ENCODE assay signal across 22 mouse cellular contexts in the genomic region with DNA sequence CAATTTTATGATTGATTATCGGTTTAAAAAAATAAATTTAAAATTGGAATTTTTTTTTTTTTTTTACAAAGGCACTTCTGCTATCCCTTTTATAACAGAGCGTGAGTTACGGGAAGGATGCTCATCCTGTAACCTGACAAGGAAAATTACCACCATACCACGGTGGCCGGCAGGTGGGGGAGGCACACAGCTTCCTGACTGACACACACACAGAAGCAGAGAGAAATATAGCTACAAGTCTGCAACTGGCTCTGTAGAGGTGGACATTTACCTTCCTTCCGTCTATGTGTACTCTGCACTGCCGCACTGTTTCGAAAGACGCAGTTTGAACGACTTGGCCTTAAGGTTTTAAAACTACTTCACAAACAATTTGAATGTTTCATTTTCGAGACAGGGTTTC. TPM values are rescaled to one million over a fixed set of nuclear protein-coding genes. Genes with fewer than 3 reads are reported as not detected.
DNase-seq lines count a peak whose midpoint lies in the region; ATAC-seq and TF ChIP-seq lines count a peak whose summit lies in the region.
"Had no signal": no experiment of that assay in that cellular context is flagged by ENCODE, and none has a peak within 500 bp of the region (broad histone marks: within the 10 kb centered on the region; RNA-seq: fewer than 3 reads in every experiment).

No protein-coding gene starts in this region.

- intact Hi-C loops in heart, postnatal 25 days (cut with DNase I) = no loop called here

- H3K4me3 ChIP-seq in kidney, adult 2 months (ENCODE audit: insufficient read depth, low read depth, low read length) = no peak overlapping the region
- H3K4me3 ChIP-seq in kidney, embryonic 14.5 days (ENCODE audit: low read length) = no peak overlapping the region
- no peak overlapping the region for H3K4me3 ChIP-seq in neural tube, embryonic 12.5 days
- no peak overlapping the region for H3K4me3 ChIP-seq in neural tube, embryonic 15.5 days (replicated peaks)
- no peak overlapping the region for H3K4me3 ChIP-seq in liver, embryonic 14.5 days (ENCODE audit: insufficient read depth in 1 of 2, low read depth in 2 of 2, low read length in 2 of 2)
- H3K4me3 ChIP-seq: embryonic facial prominence, embryonic 13.5 days; forebrain, embryonic 10.5 days; gastrocnemius, adult 2 months; heart, embryonic 12.5 days had no signal

- no peak overlapping the region for H3K4me2 ChIP-seq in kidney, embryonic 14.5 days (replicated peaks; ENCODE audit: low read depth, low read length)
- peak overlapping the region; percentile 21; the same call in 1 of the 2 replicates for H3K4me2 ChIP-seq in neural tube, embryonic 12.5 days (replicated peaks)
- H3K4me2 ChIP-seq in neural tube, embryonic 15.5 days = no peak overlapping the region
- H3K4me2 ChIP-seq in liver, embryonic 14.5 days (ENCODE audit: low read depth) = peak overlapping the region; percentile 40
- H3K4me2 ChIP-seq: embryonic facial prominence, embryonic 13.5 days; heart, embryonic 12.5 days had no signal

- no peak for ATAC-seq in kidney, embryonic 14.5 days (ENCODE audit: low FRiP score, low TSS enrichment)
- no peak for ATAC-seq in neural tube, embryonic 12.5 days (ENCODE audit: low FRiP score, low read depth)
- no peak for ATAC-seq in neural tube, embryonic 15.5 days (ENCODE audit: low FRiP score)
- no peak for ATAC-seq in liver, embryonic 14.5 days (ENCODE audit: insufficient read depth)
- ATAC-seq: activated CD4-positive, CD25-positive, alpha-beta regulatory T cell, adult 4 months; forebrain, embryonic 14.5 days; Patski had no signal

- H3K9me3 ChIP-seq in kidney, embryonic 14.5 days (ENCODE audit: control insufficient read depth, low read length) = no peaks in the 10 kb centered on the region
- no peaks in the 10 kb centered on the region for H3K9me3 ChIP-seq in neural tube, embryonic 12.5 days
- H3K9me3 ChIP-seq in neural tube, embryonic 15.5 days (replicated peaks) = no peaks in the 10 kb centered on the region
- H3K9me3 ChIP-seq in liver, embryonic 14.5 days (ENCODE audit: control insufficient read depth, low read length) = no peaks in the 10 kb centered on the region
- H3K9me3 ChIP-seq: embryonic facial prominence, embryonic 13.5 days; forebrain, embryonic 10.5 days; heart, embryonic 12.5 days had no signal

- no peak overlapping the region for H3K9ac ChIP-seq in kidney, embryonic 14.5 days (ENCODE audit: low read depth, low read length)
- no peak overlapping the region for H3K9ac ChIP-seq in neural tube, embryonic 12.5 days
- no peak overlapping the region for H3K9ac ChIP-seq in neural tube, embryonic 15.5 days (replicated peaks)
- H3K9ac ChIP-seq in liver, embryonic 14.5 days (replicated peaks) = peak overlapping the region; percentile 23; the same call in 1 of the 2 replicates
- H3K9ac ChIP-seq: embryonic facial prominence, embryonic 13.5 days; heart, embryonic 12.5 days had no signal

- TF ChIP-seq EP300 in liver, embryonic 14.5 days (IDR thresholded peaks at IDR 0.05; ENCODE audit: low read depth) = no peak

- peak overlapping the region; percentile 57; the same call in 1 of the 2 replicates for H3K27ac ChIP-seq in kidney, adult 2 months (ENCODE audit: insufficient read depth, low read depth, low read length)
- no peak overlapping the region for H3K27ac ChIP-seq in kidney, embryonic 14.5 days (ENCODE audit: low read depth, low read length)
- no peak overlapping the region for H3K27ac ChIP-seq in neural tube, embryonic 12.5 days
- no peak overlapping the region for H3K27ac ChIP-seq in neural tube, embryonic 15.5 days (replicated peaks)
- peak overlapping the region; percentile 42 for H3K27ac ChIP-seq in liver, embryonic 14.5 days
- H3K27ac ChIP-seq: embryonic facial prominence, embryonic 13.5 days; forebrain, embryonic 10.5 days; gastrocnemius, adult 2 months had no signal

- H3K4me1 ChIP-seq in kidney, adult 2 months (ENCODE audit: control insufficient read depth, insufficient read depth, low read length) = peaks cover 49% of the 10 kb centered on the region
- H3K4me1 ChIP-seq in kidney, embryonic 14.5 days (ENCODE audit: control insufficient read depth, insufficient read depth, low read length) = peaks cover 18% of the 10 kb centered on the region
- H3K4me1 ChIP-seq in neural tube, embryonic 12.5 days = peaks cover 18% of the 10 kb centered on the region; the same call in 1 of the 2 replicates
- peaks cover 25% of the 10 kb centered on the region for H3K4me1 ChIP-seq in neural tube, embryonic 15.5 days
- H3K4me1 ChIP-seq in liver, embryonic 14.5 days (replicated peaks; ENCODE audit: control insufficient read depth in 2 of 2, insufficient read depth in 2 of 2, low read length in 1 of 2) = peaks cover 79 to 82% of the 10 kb centered on the region in 2 experiments

- no peaks in the 10 kb centered on the region for H3K27me3 ChIP-seq in kidney, adult 2 months (replicated peaks; ENCODE audit: control insufficient read depth, insufficient read depth, low read length)
- H3K27me3 ChIP-seq in kidney, embryonic 14.5 days (ENCODE audit: control insufficient read depth, insufficient read depth, low read length) = no peaks in the 10 kb centered on the region
- H3K27me3 ChIP-seq in neural tube, embryonic 12.5 days (replicated peaks) = no peaks in the 10 kb centered on the region
- no peaks in the 10 kb centered on the region for H3K27me3 ChIP-seq in neural tube, embryonic 15.5 days (replicated peaks)
- no peaks in the 10 kb centered on the region for H3K27me3 ChIP-seq in liver, embryonic 14.5 days (ENCODE audit: control insufficient read depth, insufficient read depth, low read length)
- H3K27me3 ChIP-seq: embryonic facial prominence, embryonic 13.5 days; heart, embryonic 12.5 days; Patski had no signal

- TF ChIP-seq CTCF in kidney, adult 2 months (conservative IDR thresholded peaks at IDR 0.05; ENCODE audit: insufficient read depth, insufficient read length, low read depth, low read length) = no peak
- no peak for TF ChIP-seq CTCF in liver, embryonic 14.5 days (IDR thresholded peaks at IDR 0.05; ENCODE audit: low read depth)

- H3K36me3 ChIP-seq in kidney, adult 2 months (ENCODE audit: control insufficient read depth, insufficient read depth, low read length) = no peaks in the 10 kb centered on the region
- no peaks in the 10 kb centered on the region for H3K36me3 ChIP-seq in kidney, embryonic 14.5 days (ENCODE audit: control insufficient read depth, insufficient read depth, low read length)
- H3K36me3 ChIP-seq in neural tube, embryonic 12.5 days = no peaks in the 10 kb centered on the region
- H3K36me3 ChIP-seq in neural tube, embryonic 15.5 days = no peaks in the 10 kb centered on the region
- peaks cover 5% of the 10 kb centered on the region; the same call in 1 of the 2 replicates for H3K36me3 ChIP-seq in liver, embryonic 14.5 days (replicated peaks; ENCODE audit: control insufficient read depth, insufficient read depth, low read depth)
- H3K36me3 ChIP-seq: embryonic facial prominence, embryonic 13.5 days; forebrain, embryonic 10.5 days; heart, embryonic 12.5 days had no signal

- no peak for TF ChIP-seq POLR2A in kidney, adult 2 months (IDR thresholded peaks at IDR 0.05; ENCODE audit: low read depth, low read length)

- WGBS in kidney, adult 2 months = 77% methylated on average over 11 of the region's 11 CpGs
- WGBS in kidney, embryonic 14.5 days = 79% methylated on average over 11 of the region's 11 CpGs
- WGBS in neural tube, embryonic 12.5 days = 88% methylated on average over 11 of the region's 11 CpGs
- WGBS in neural tube, embryonic 15.5 days = 84% methylated on average over 11 of the region's 11 CpGs
- WGBS in liver, embryonic 14.5 days (ENCODE audit: insufficient replicate concordance) = 74% methylated on average over 11 of the region's 11 CpGs

- no peak for DNase-seq in kidney, adult 2 months
- no peak for DNase-seq in liver, embryonic 14.5 days (ENCODE audit: low read depth in 3 of 3, low spot score in 3 of 3)
- DNase-seq in urinary bladder, postnatal 25 days (ENCODE audit: low spot score) = no peak
- no peak for DNase-seq in heart, postnatal 25 days (ENCODE audit: low spot score)
- DNase-seq: adrenal gland, postnatal 14 days; cerebellum, adult 11-12 months; cerebellum, adult 9-11 months; cerebellum, postnatal 36 days; gastrocnemius, adult 2 months; gastrocnemius, postnatal 25 days; heart, postnatal 36 days had no signal

RNA-seq across cellular contexts. Expression of a gene that starts 18.9 kb away (rescaled TPM):
- 15.3 and 19.4 TPM in 2 replicates for polyA plus RNA-seq in kidney, adult 2 months (2012; rRNA removed)
- polyA plus RNA-seq in kidney, embryonic 14.5 days (2014; fragmentation: Nextera tagmentation; extraction: Ambion mirVana) = 13.1 and 23.5 TPM in 2 replicates
- 8.1 and 10.7 TPM in 2 replicates for polyA plus RNA-seq in neural tube, embryonic 12.5 days (2016; fragmentation: Nextera tagmentation; extraction: Ambion mirVana)
- 3.8 and 6.9 TPM in 2 replicates for polyA plus RNA-seq in neural tube, embryonic 15.5 days (2015; fragmentation: Nextera tagmentation; extraction: Ambion mirVana)
- polyA plus RNA-seq in liver, embryonic 14.5 days (2012; rRNA removed) = 12.6 and 12.9 TPM in 2 replicates
- polyA plus RNA-seq in liver, embryonic 14.5 days (2014; fragmentation: Nextera tagmentation; extraction: Ambion mirVana) = 19.0 and 20.6 TPM in 2 replicates
- total RNA-seq in heart, postnatal 25 days (2021) = 1 to 10 TPM; 3.8 to 4.2 TPM

RNA-seq across cellular contexts. Expression of a gene that starts 38.3 kb away (rescaled TPM):
- 13.7 and 15.7 TPM in 2 replicates for polyA plus RNA-seq in kidney, adult 2 months (2012; rRNA removed)
- 8.8 and 11.5 TPM in 2 replicates for polyA plus RNA-seq in kidney, embryonic 14.5 days (2014; fragmentation: Nextera tagmentation; extraction: Ambion mirVana)
- polyA plus RNA-seq in neural tube, embryonic 12.5 days (2016; fragmentation: Nextera tagmentation; extraction: Ambion mirVana) = 12.6 and 13.5 TPM in 2 replicates
- polyA plus RNA-seq in neural tube, embryonic 15.5 days (2015; fragmentation: Nextera tagmentation; extraction: Ambion mirVana) = 10.9 and 11.3 TPM in 2 replicates
- 2.8 and 3.5 TPM in 2 replicates for polyA plus RNA-seq in liver, embryonic 14.5 days (2012; rRNA removed)
- 5.8 and 6.8 TPM in 2 replicates for polyA plus RNA-seq in liver, embryonic 14.5 days (2014; fragmentation: Nextera tagmentation; extraction: Ambion mirVana)
- 1 to 10 TPM; 8.0 to 9.3 TPM for total RNA-seq in heart, postnatal 25 days (2021)

RNA-seq across cellular contexts. Expression of a gene that starts 39.8 kb away (rescaled TPM):
- polyA plus RNA-seq in kidney, adult 2 months (2012; rRNA removed) = 0.13 and 0.19 TPM in 2 replicates
- 0.19 and 0.23 TPM in 2 replicates for polyA plus RNA-seq in kidney, embryonic 14.5 days (2014; fragmentation: Nextera tagmentation; extraction: Ambion mirVana)
- 0.39 and 0.54 TPM in 2 replicates for polyA plus RNA-seq in neural tube, embryonic 12.5 days (2016; fragmentation: Nextera tagmentation; extraction: Ambion mirVana)
- polyA plus RNA-seq in neural tube, embryonic 15.5 days (2015; fragmentation: Nextera tagmentation; extraction: Ambion mirVana) = 0.67 and 0.93 TPM in 2 replicates
- polyA plus RNA-seq in liver, embryonic 14.5 days (2012; rRNA removed) = 0.07 and 0.09 TPM in 2 replicates
- polyA plus RNA-seq in liver, embryonic 14.5 days (2014; fragmentation: Nextera tagmentation; extraction: Ambion mirVana) = 0.04 and 0.18 TPM in 2 replicates
- total RNA-seq in heart, postnatal 25 days (2021) = not detected
- total RNA-seq: gastrocnemius, adult 2 months; gastrocnemius, postnatal 25 days; granulocyte monocyte progenitor cell, adult 5-6 weeks; heart, adult 8-10 months; heart, postnatal 36 days had no signal

RNA-seq across cellular contexts. Expression of a gene that starts 56.1 kb away (rescaled TPM):
- polyA plus RNA-seq in kidney, adult 2 months (2012; rRNA removed) = 16.3 and 16.9 TPM in 2 replicates
- 32.2 and 33.7 TPM in 2 replicates for polyA plus RNA-seq in kidney, embryonic 14.5 days (2014; fragmentation: Nextera tagmentation; extraction: Ambion mirVana)
- polyA plus RNA-seq in neural tube, embryonic 12.5 days (2016; fragmentation: Nextera tagmentation; extraction: Ambion mirVana) = 29.6 and 31.5 TPM in 2 replicates
- polyA plus RNA-seq in neural tube, embryonic 15.5 days (2015; fragmentation: Nextera tagmentation; extraction: Ambion mirVana) = 35.9 and 37.5 TPM in 2 replicates
- polyA plus RNA-seq in liver, embryonic 14.5 days (2012; rRNA removed) = 26.1 and 27.2 TPM in 2 replicates
- 11.9 and 13.8 TPM in 2 replicates for polyA plus RNA-seq in liver, embryonic 14.5 days (2014; fragmentation: Nextera tagmentation; extraction: Ambion mirVana)
- 10 to 100 TPM; 12.1 to 14.5 TPM for total RNA-seq in heart, postnatal 25 days (2021)

RNA-seq across cellular contexts. Expression of a gene that starts 58.2 kb away (rescaled TPM):
- 5.0 and 7.9 TPM in 2 replicates for polyA plus RNA-seq in kidney, adult 2 months (2012; rRNA removed)
- polyA plus RNA-seq in kidney, embryonic 14.5 days (2014; fragmentation: Nextera tagmentation; extraction: Ambion mirVana) = 2.4 and 2.5 TPM in 2 replicates
- 5.4 TPM in 2 replicates for polyA plus RNA-seq in neural tube, embryonic 12.5 days (2016; fragmentation: Nextera tagmentation; extraction: Ambion mirVana)
- polyA plus RNA-seq in neural tube, embryonic 15.5 days (2015; fragmentation: Nextera tagmentation; extraction: Ambion mirVana) = 2.1 and 2.6 TPM in 2 replicates
- 0.21 and 0.45 TPM in 2 replicates for polyA plus RNA-seq in liver, embryonic 14.5 days (2012; rRNA removed)
- 0.57 and 0.95 TPM in 2 replicates for polyA plus RNA-seq in liver, embryonic 14.5 days (2014; fragmentation: Nextera tagmentation; extraction: Ambion mirVana)
- 100 to 1,000 TPM; 172 to 215 TPM for total RNA-seq in heart, postnatal 25 days (2021)
- total RNA-seq: granulocyte monocyte progenitor cell, adult 5-6 weeks had no signal
- polyA plus RNA-seq: activated CD4-positive, CD25-positive, alpha-beta regulatory T cell, adult 4 months; Patski had no signal

Comparison
In these comparisons a context has a peak if more than half of its experiments do, and no peak if none do; other contexts are left out.
1. H3K27ac ChIP-seq: peak in kidney, adult 2 months (single experiment) and liver, embryonic 14.5 days (single experiment); none in kidney, embryonic 14.5 days (single experiment), neural tube, embryonic 12.5 days (single experiment) and neural tube, embryonic 15.5 days (single experiment).
2. H3K4me2 ChIP-seq: peak in neural tube, embryonic 12.5 days (single experiment) and liver, embryonic 14.5 days (single experiment); none in kidney, embryonic 14.5 days (single experiment) and neural tube, embryonic 15.5 days (single experiment).